Comparison of ENCODE assay signal across 17 mouse cellular contexts in the genomic region with DNA sequence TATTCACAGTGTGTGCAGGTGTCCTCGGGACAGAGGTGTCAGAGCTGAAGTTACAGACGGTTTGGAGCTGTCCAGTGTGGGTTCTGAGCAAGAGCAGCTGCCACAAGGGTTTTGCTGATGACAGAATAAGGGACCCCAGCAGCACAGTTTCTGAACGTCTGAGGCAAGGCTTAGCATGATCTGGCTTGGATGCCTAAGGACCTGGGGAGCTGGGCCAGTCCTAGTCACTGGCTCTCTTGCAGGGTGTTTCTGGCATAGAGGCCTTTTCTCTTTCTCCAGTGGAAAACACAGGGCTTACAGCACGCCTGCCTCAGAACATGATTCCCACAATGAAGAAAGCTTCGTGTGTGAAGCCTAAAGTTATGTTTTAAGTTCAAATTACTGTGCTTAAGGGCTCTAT.
"Had no signal": no experiment of that assay in that cellular context is flagged by ENCODE, and none has a peak within 500 bp of the region (broad histone marks: within the 10 kb centered on the region; RNA-seq: fewer than 3 reads in every experiment).

No protein-coding gene starts in this region.

- H3K4me3 ChIP-seq: layer of hippocampus, adult 2 months; liver, embryonic 13.5 days; midbrain, embryonic 12.5 days; midbrain, embryonic 15.5 days; neural tube, embryonic 12.5 days; neural tube, embryonic 15.5 days; stomach, embryonic 15.5 days had no signal

- H3K4me2 ChIP-seq: liver, embryonic 13.5 days; lung, embryonic 14.5 days; midbrain, embryonic 12.5 days; midbrain, embryonic 15.5 days; neural tube, embryonic 12.5 days; neural tube, embryonic 15.5 days; stomach, embryonic 15.5 days had no signal

- H3K9ac ChIP-seq: liver, embryonic 13.5 days; lung, embryonic 14.5 days; midbrain, embryonic 12.5 days; midbrain, embryonic 15.5 days; neural tube, embryonic 12.5 days; neural tube, embryonic 15.5 days; stomach, embryonic 15.5 days had no signal

- H3K27me3 ChIP-seq: liver, embryonic 13.5 days; midbrain, embryonic 15.5 days; neural tube, embryonic 12.5 days; neural tube, embryonic 15.5 days; stomach, embryonic 15.5 days had no signal

- ATAC-seq: lung, postnatal 0 days; midbrain, embryonic 15.5 days had no signal

- H3K27ac ChIP-seq: layer of hippocampus, adult 2 months; liver, embryonic 13.5 days; macrophage; midbrain, embryonic 12.5 days; midbrain, embryonic 15.5 days; neural tube, embryonic 12.5 days; neural tube, embryonic 15.5 days; stomach, embryonic 15.5 days had no signal

- H3K36me3 ChIP-seq: liver, embryonic 13.5 days; midbrain, embryonic 15.5 days; neural tube, embryonic 12.5 days; neural tube, embryonic 15.5 days; stomach, embryonic 15.5 days had no signal

- H3K9me3 ChIP-seq: liver, embryonic 13.5 days; midbrain, embryonic 12.5 days; midbrain, embryonic 15.5 days; neural tube, embryonic 12.5 days; neural tube, embryonic 15.5 days; stomach, embryonic 15.5 days had no signal

- DNase-seq: kidney, adult 9 months; kidney, postnatal 14 days; layer of hippocampus, adult 9-11 months; liver, embryonic 13.5 days; lung, embryonic 14.5 days; right cerebral cortex, adult 18-20 months; right cerebral cortex, postnatal 14 days; right cerebral cortex, postnatal 4 days; thymus, postnatal 25 days had no signal
